Mouse (Mus musculus) cerebellum, adult 2 months (tissue): ENCODE measurements around the gene Layn.

Source experiments
- CTCF ChIP-seq: fragments of 200-500 bp; IDR thresholded peaks from 2 replicates; pipeline ENCODE4 v1.5.1; 2011; ENCODE audit warnings: low read depth, mild to moderate bottlenecking, control low read depth, low read length, moderate library complexity, borderline replicate concordance; ENCODE audit not compliant: insufficient read depth
- POLR2A ChIP-seq: fragments of 200-500 bp; IDR thresholded peaks from 2 replicates; pipeline ENCODE4 v1.6.1; 2011; ENCODE audit warnings: low read length, control low read depth, borderline replicate concordance; ENCODE audit not compliant: insufficient read depth

DNA sequence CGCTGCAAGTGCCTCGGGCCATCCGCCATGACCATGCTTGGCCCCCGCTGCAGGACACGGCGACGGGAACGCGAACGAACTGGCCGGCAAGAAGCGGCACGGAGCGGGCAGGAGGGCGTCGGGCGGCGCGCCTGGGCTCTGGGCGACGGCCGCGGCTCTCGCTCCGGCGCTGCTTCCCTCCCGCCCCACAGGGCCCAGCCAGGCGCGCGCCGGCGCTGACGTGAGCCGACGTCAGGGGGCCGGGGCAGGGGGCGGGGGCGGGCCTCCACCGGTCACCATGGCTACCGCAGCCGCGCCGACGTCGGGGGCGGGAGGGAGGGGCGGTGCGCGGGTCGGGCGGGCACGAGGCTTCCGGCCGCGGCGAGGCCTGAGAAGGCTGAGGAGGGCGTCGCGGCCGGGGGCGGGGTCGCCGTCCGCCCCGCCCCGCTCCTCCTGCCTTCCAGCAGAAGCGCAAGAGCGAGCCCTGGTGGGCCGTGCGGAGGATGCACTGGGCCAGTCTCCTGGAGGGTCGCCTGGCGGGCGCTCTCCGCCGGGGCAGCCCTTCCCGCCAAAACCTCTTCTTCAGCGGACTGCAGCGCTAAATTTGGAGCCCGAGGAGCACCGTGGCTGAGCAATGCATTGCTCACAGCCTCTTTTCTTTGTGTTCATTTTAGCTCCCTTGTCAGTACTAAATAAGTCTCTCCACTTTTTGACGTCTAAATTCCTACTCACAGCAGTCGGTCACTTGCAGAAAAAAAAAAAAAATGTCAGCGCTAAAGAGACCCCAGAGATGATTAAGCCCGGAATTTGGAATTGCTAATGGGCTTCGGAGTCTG, 67.8 kb downstream of the Layn start, which contains the start of gene Sik2:
- peak; percentile 78 for TF ChIP-seq POLR2A
- TF ChIP-seq CTCF: peak; percentile 82
